Mouse (Mus musculus) megakaryocyte, embryonic 14.5 days (primary cell): Measurements from ENCODE around the gene Stk39. TPM values are rescaled to one million over a fixed set of nuclear protein-coding genes. Genes with fewer than 3 reads are reported as not detected.

Experiments used
- H3K27me3 ChIP-seq: replicated peaks from 2 replicates; pipeline ENCODE3; 2012; ENCODE audit warnings: inconsistent platforms
- H3K36me3 ChIP-seq: replicated peaks from 2 replicates; pipeline ENCODE3; 2012; ENCODE audit warnings: low read length, inconsistent platforms, mixed read lengths
- H3K4me1 ChIP-seq: 2 replicates; pipeline ENCODE4 v1.6.1; 2012; ENCODE audit warnings: inconsistent platforms
- H3K4me3 ChIP-seq: replicated peaks from 2 replicates; pipeline ENCODE3; 2012; ENCODE audit warnings: moderate library complexity, mild to moderate bottlenecking, inconsistent platforms
- H3K9me3 ChIP-seq: 2 replicates; pipeline ENCODE4 v1.6.1; 2012; ENCODE audit warnings: inconsistent platforms
- FLI1 ChIP-seq: IDR thresholded peaks from 2 replicates; pipeline ENCODE4 v1.6.1; 2012; ENCODE audit warnings: low read length, inconsistent platforms, mixed read lengths
- GATA1 ChIP-seq: IDR thresholded peaks from 3 replicates; pipeline ENCODE4 v1.6.1; 2012; ENCODE audit warnings: mixed read lengths, low read length, inconsistent platforms, borderline replicate concordance
- polyA plus RNA-seq: library from polyadenylated mRNA; stranded (reverse); fragments of >175 nt; gene quantifications from 2 replicates; pipeline ENCODE4 v1.2.3, GENCODE M21; 2012; ENCODE audit warnings: low replicate concordance; ENCODE audit not compliant: insufficient read depth

The Stk39 gene
- polyA plus RNA-seq, 1 experiment: 0.95 TPM

DNA sequence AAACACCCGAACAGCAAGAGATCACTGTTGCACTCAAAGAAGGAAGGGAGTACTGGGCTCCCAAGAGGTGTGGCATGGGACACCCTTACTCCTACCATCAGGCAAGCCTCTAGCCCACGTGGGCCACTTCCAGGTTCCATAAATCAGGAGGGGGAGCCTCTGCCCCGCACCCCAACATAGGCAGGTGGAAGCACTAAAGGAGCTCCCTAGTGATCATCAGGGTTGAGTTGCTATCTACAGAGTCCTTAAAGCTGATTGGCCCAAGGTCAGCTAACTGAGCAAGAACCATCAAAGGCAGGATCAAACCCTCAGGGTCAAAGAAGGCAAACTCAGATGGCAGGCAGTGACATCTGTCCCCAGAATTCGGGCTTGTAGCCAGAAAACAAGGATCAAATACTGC, 8.3 kb downstream of the Stk39 start:
- Histone ChIP-seq H3K36me3 (no peaks in the 10 kb centered on the region), H3K4me3 (no peak overlapping the region), H3K4me1 (no peaks in the 10 kb centered on the region), H3K9me3 (peaks cover 6% of the 10 kb centered on the region; the same call in 1 of the 2 replicates), H3K27me3 (peaks cover 13% of the 10 kb centered on the region)
- TF ChIP-seq GATA1 (no peak), FLI1 (no peak)

DNA sequence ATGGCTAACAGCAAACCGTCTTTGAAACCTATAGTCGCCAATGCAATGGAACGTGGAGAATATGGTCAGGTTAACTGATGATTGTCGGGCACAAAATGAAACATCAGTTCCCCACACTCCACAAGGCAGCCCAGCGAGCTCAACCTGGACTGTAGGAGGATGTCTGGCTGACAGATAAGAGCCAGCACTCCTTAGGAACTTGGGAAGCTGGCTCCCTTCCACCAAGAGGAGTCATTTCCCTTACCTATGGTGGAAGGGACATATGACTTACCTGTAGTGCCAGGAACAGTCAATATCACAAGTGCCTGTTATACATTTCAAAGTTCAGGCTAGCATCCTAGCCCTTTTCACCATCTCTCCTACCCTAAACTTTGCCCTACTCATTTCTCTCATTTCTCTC, 14.0 kb downstream of the Stk39 start:
- Histone ChIP-seq H3K36me3 (no peaks in the 10 kb centered on the region), H3K4me3 (no peak overlapping the region), H3K4me1 (no peaks in the 10 kb centered on the region), H3K9me3 (peaks cover 6% of the 10 kb centered on the region; the same call in 1 of the 2 replicates), H3K27me3 (no peaks in the 10 kb centered on the region)
- TF ChIP-seq GATA1 (no peak), FLI1 (no peak)

DNA sequence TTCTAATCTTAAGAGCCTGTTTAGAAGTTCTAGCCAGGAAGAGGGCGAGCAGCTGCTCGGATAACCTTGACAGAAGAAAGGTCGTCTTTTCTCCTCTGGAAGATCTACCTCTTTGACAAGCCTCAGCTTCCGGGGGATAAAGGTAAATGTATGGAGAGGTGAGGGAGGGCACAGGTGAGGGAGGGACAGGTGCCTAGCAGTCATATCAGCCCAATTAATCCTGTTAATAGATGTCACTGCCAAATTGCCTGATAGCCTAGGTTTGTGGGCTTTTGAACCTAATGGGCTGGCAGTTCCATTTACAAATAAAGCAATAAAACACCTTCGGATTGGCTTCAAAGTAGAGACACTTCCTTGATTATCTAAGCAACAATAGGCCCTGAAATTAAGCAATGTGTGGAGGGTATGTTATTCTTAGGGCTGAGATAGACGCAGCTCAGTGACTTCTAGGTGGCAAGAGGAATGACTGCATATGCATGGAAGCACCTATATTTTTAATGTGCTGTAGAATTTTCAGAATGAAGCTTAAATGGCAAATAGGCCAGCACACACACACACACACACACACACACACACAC, 14.5 kb downstream of the Stk39 start:
- Histone ChIP-seq H3K9me3 (peaks cover 6% of the 10 kb centered on the region; the same call in 1 of the 2 replicates), H3K36me3 (no peaks in the 10 kb centered on the region), H3K4me3 (no peak overlapping the region), H3K27me3 (no peaks in the 10 kb centered on the region), H3K4me1 (no peaks in the 10 kb centered on the region)
- TF ChIP-seq FLI1 (no peak), GATA1 (no peak)

DNA sequence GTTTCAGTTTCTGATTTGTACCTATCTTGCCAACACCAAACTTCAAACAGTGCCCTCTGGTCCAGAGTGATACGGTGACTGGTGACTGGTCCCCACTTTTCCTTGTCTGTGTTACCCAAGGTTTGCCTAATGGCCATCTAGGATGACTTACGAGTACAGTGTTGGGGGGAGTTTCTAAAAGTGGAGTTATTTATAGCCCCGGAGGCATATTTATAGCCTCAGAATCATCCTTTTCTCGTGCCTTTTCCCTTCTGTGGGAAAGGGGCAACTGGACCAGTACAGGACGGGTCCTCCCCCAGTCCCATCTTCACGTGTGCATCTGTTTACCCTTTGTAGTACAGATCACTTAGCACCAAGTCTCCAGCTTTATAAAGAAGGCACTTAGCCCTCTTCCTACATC, 15.2 kb downstream of the Stk39 start:
- TF ChIP-seq FLI1: no peak
- no peak for TF ChIP-seq GATA1
- no peaks in the 10 kb centered on the region for H3K36me3 ChIP-seq
- H3K9me3 ChIP-seq: peaks cover 6% of the 10 kb centered on the region; the same call in 1 of the 2 replicates
- no peaks in the 10 kb centered on the region for H3K4me1 ChIP-seq
- H3K4me3 ChIP-seq: no peak overlapping the region
- no peaks in the 10 kb centered on the region for H3K27me3 ChIP-seq

DNA sequence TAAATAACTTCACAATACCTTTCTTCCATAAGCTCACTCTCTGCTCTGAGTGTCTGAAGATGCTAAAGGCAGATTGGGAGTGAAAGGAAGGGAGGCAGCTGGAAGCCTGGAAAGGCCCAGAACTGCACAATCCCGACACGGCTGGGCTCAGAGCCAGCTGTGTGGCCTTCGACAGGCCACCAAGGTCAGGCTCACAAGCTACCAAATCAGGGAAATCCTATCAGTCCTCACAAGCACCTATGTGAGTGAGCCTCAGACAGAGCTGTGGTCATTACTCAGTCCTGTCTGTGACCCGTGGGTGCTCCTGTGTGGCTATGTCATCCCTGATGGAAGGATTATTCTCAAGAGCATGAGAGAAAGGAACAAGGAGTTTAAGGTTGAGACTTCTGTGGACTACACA, 19.7 kb downstream of the Stk39 start:
- Histone ChIP-seq H3K4me1 (no peaks in the 10 kb centered on the region), H3K36me3 (no peaks in the 10 kb centered on the region), H3K4me3 (no peak overlapping the region), H3K27me3 (no peaks in the 10 kb centered on the region), H3K9me3 (peaks cover 3% of the 10 kb centered on the region)
- TF ChIP-seq FLI1 (no peak), GATA1 (no peak)

DNA sequence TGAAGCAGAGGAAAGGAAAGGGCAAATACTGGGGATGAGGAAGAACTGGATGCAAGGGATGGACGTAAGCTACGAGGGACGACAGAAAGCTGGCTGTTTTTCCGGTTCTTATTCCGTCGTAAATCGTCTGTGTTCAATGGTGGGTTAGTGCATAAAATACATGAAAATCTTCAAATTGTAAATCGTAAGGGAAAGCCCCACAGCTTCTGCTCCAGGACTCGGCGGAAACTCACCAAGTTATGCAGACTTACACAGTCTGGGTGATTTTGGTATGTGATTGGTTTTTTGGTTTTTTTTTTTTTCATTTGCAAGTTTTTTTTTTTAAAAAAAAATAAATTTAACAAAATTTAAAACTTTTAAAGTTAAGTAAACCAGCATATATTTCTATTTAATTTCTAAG, 24.0 kb downstream of the Stk39 start:
- Histone ChIP-seq H3K36me3 (no peaks in the 10 kb centered on the region), H3K9me3 (peaks cover 11% of the 10 kb centered on the region), H3K4me1 (no peaks in the 10 kb centered on the region), H3K4me3 (no peak overlapping the region), H3K27me3 (no peaks in the 10 kb centered on the region)
- TF ChIP-seq FLI1 (no peak), GATA1 (no peak)

DNA sequence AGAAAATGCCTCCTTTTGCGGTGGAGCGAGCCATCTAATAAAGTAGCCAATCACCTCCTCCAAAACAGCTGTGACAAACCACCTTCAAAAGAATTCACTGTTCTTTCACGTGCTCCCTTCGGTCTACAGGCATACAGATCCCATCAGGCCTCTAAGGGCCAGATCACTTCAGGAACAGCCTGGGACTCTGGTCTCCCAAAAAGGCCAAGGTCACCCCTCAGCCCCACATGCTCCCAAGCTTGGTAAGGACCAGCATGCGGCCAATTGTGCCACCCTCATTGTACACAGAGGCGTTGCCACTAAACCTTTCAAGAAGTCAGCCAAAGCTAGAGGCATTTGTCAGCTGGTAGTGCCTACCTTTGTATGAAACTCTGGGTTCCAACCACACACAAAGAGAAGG, 28.9 kb downstream of the Stk39 start:
- Histone ChIP-seq H3K36me3 (no peaks in the 10 kb centered on the region), H3K4me1 (no peaks in the 10 kb centered on the region), H3K9me3 (peaks cover 11% of the 10 kb centered on the region), H3K4me3 (no peak overlapping the region), H3K27me3 (no peaks in the 10 kb centered on the region)
- TF ChIP-seq FLI1 (no peak), GATA1 (no peak)

DNA sequence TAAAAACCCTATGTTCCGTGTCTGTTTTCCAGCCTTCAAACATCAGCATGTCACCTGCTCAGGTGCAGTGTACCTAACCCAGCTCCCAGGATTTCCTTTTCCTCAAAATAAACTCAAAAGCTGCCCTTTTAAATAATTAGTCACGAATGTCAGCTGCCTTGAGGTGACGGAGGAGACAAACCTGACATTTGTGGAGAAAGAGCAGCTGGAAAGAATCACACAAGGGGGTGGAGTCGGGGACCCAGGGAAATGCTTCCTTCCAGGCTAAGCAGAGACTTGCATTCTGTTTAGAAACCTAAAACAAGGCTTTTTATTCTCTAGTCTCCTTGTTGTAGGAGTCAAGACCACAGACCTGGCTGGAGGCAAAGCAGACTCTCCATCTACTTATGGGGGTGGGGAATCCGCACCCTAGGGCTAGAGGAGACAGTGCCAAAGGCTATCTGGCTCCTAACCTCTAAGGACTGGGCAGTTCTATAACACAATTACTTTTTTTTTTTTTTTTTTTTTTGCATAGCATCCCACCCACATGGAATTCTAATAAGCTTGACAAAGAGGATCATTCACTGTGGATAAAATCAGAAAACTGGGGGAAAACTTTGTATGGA, 29.9 kb downstream of the Stk39 start:
- Histone ChIP-seq H3K27me3 (no peaks in the 10 kb centered on the region), H3K36me3 (no peaks in the 10 kb centered on the region), H3K9me3 (peaks cover 6% of the 10 kb centered on the region), H3K4me3 (no peak overlapping the region), H3K4me1 (no peaks in the 10 kb centered on the region)
- no peak for TF ChIP-seq FLI1
- no peak for TF ChIP-seq GATA1

DNA sequence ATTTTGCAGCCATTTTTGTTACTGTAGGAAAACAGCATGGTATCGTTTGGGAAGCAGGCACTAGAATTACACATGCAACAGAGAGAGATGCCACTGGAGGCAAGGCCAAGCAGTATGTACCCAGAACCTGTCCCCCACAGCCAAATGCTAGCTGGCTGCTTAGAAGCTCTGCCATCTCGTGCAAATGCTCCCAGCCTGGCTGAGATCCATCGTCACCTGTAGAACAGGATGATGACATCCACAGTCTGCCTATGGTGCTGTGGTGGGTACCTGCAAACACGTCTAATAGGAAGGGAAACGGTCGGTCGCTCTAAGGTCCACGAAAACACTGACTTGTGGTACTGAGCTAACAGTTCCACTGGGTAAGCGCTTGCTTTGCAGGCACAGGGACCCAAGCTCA, 32.5 kb downstream of the Stk39 start:
- H3K36me3 ChIP-seq: no peaks in the 10 kb centered on the region
- H3K27me3 ChIP-seq: peaks cover 5% of the 10 kb centered on the region
- no peaks in the 10 kb centered on the region for H3K9me3 ChIP-seq
- no peaks in the 10 kb centered on the region for H3K4me1 ChIP-seq
- H3K4me3 ChIP-seq: no peak overlapping the region
- TF ChIP-seq GATA1 (no peak), FLI1 (no peak)

DNA sequence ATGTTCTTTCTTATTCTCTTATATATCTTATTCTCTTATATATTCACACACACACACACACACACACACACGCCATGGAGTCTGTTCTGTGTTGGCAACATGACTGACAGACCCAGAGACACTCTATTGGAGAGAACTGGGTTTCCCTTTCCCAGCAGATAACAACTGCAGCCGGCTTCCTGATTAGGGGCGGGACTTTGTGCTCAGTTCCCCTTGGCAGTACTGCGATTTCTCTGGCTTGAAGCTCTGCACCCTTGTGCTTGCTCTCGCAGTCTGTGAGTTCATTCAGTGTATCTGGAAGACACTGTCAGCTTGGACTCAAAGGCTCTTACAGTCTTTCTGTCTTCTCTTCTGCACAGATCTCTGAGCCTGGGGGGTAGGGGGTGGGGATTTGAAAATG, 34.1 kb downstream of the Stk39 start:
- TF ChIP-seq FLI1 (no peak), GATA1 (no peak)
- no peaks in the 10 kb centered on the region for H3K36me3 ChIP-seq
- H3K27me3 ChIP-seq: peaks cover 9% of the 10 kb centered on the region
- H3K4me1 ChIP-seq: no peaks in the 10 kb centered on the region
- no peaks in the 10 kb centered on the region for H3K9me3 ChIP-seq
- H3K4me3 ChIP-seq: no peak overlapping the region
